Mouse (Mus musculus) thymus, adult 2 months (tissue): ENCODE measurements around the gene Ifna12.

Experiments
- CTCF ChIP-seq: fragments of 200-500 bp; IDR thresholded peaks from 2 replicates; pipeline ENCODE4 v1.5.1; 2012; ENCODE audit warnings: mild to moderate bottlenecking, control low read depth, low read length, moderate library complexity, borderline replicate concordance; ENCODE audit not compliant: control insufficient read depth, poor library complexity, insufficient read depth; ENCODE audit errors: extremely low read depth
- POLR2A ChIP-seq: fragments of 200-500 bp; IDR thresholded peaks from 2 replicates; pipeline ENCODE4 v1.6.1; 2012; ENCODE audit warnings: mild to moderate bottlenecking, low read length, control low read depth, moderate library complexity; ENCODE audit not compliant: control insufficient read depth, poor library complexity, insufficient read depth; ENCODE audit errors: extremely low read depth

- TF ChIP-seq CTCF, result no peak
- no peak for TF ChIP-seq POLR2A
Measured at GRCm38 (mm10) chr4:88571698-88572097, 31.5 kb downstream of the Ifna12 start, which contains the start of gene Ifna14.
